Mouse (Mus musculus) neural tube, embryonic 15.5 days (tissue): ENCODE data around the gene Pin4. TPM values are rescaled to one million over a fixed set of nuclear protein-coding genes. Genes with fewer than 3 reads are reported as not detected.
A peak's percentile ranks its signal among the peaks of the same experiment; 100 is the strongest.
"Not testable (repeated sequence)": the region's sequence is repeated elsewhere in the genome, so short reads cannot be mapped to it uniquely, and the experiment has no call there.

ENCODE experiments used
- ATAC-seq: fragments of 200-750 bp; cut with Nextera tagmentation; 2 replicates; pipeline ENCODE4 v1.8.0; 2017; ENCODE audit warnings: mild to moderate bottlenecking, moderate TSS enrichment, moderate library complexity; ENCODE audit not compliant: low FRiP score
- H3K27ac ChIP-seq: fragments of 300-500 bp; sonication (generic); replicated peaks from 2 replicates; pipeline ENCODE4 v1.5.1; 2015; ENCODE audit warnings: mild to moderate bottlenecking, inconsistent platforms
- H3K27me3 ChIP-seq: fragments of 300-500 bp; sonication (generic); replicated peaks from 2 replicates; pipeline ENCODE4 v1.6.1; 2015; ENCODE audit warnings: inconsistent platforms
- H3K36me3 ChIP-seq: fragments of 300-500 bp; sonication (generic); 2 replicates; pipeline ENCODE4 v1.6.1; 2015; ENCODE audit warnings: inconsistent platforms
- H3K4me1 ChIP-seq: fragments of 300-500 bp; sonication (generic); 2 replicates; pipeline ENCODE4 v1.6.1; 2015; ENCODE audit warnings: inconsistent platforms
- H3K4me2 ChIP-seq: fragments of 300-500 bp; sonication (generic); 2 replicates; pipeline ENCODE4 v1.6.1; 2015; ENCODE audit warnings: inconsistent platforms, mild to moderate bottlenecking, moderate library complexity
- H3K4me3 ChIP-seq: fragments of 300-500 bp; sonication (generic); replicated peaks from 2 replicates; pipeline ENCODE4 v1.5.1; 2015; ENCODE audit warnings: mild to moderate bottlenecking, inconsistent platforms
- H3K9ac ChIP-seq: fragments of 300-500 bp; sonication (generic); replicated peaks from 2 replicates; pipeline ENCODE4 v1.6.1; 2015; ENCODE audit warnings: mild to moderate bottlenecking, inconsistent platforms
- H3K9me3 ChIP-seq: fragments of 300-500 bp; sonication (generic); replicated peaks from 2 replicates; pipeline ENCODE4 v1.6.1; 2016; ENCODE audit warnings: inconsistent platforms
- WGBS: fragments of 180-500 bp; shearing (Covaris S2); methylation state at CpG from one replicate; pipeline ENCODE4 v1.1.7; 2015; ENCODE audit warnings: mixed read lengths; 5-methylcytosine and 5-hydroxymethylcytosine counted together
- polyA plus RNA-seq: library from polyadenylated mRNA; unstranded; fragments of >200 nt; fragmentation: Nextera tagmentation; extraction: Ambion mirVana; gene quantifications from 2 replicates; pipeline ENCODE4 v1.2.1, GENCODE M21; 2015

Pin4 gene
- polyA plus RNA-seq, 1 experiment from 2014 or later, result 69.9 TPM

DNA sequence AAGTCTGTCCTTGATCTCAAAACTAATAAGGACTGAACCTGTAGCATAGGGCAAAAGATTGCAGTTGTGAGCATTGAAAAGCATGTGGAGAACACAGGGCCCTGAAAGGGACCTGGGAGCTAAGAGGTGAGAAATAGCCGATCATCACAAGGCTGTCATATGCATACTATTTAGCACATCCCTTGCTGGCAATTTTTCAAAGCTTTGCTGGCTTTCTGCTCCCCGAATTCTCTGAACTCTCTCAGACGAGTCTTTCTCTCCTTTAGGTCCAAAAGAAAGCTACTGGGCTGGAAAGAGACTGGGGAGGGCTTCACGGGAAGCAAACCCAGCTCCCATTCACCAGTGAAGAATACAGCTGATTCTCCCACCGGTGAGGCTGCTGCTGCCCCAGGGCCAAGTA, 36.9 kb upstream of the Pin4 start:
- Histone ChIP-seq H3K9me3 (no peaks in the 10 kb centered on the region), H3K27ac (peak overlapping the region; percentile 77), H3K9ac (no peak overlapping the region), H3K27me3 (0 out of 2 replicates have a peak, but pooled peaks cover 3% of the 10 kb centered on the region), H3K4me3 (no peak overlapping the region), H3K36me3 (no peaks in the 10 kb centered on the region), H3K4me1 (peaks cover 12% of the 10 kb centered on the region), H3K4me2 (no peak overlapping the region)
- 18% methylated on average over 5 of the region's 5 CpGs for WGBS
- 0 out of 2 replicates have a peak, but pooled peaks have one; percentile 4 for ATAC-seq

DNA sequence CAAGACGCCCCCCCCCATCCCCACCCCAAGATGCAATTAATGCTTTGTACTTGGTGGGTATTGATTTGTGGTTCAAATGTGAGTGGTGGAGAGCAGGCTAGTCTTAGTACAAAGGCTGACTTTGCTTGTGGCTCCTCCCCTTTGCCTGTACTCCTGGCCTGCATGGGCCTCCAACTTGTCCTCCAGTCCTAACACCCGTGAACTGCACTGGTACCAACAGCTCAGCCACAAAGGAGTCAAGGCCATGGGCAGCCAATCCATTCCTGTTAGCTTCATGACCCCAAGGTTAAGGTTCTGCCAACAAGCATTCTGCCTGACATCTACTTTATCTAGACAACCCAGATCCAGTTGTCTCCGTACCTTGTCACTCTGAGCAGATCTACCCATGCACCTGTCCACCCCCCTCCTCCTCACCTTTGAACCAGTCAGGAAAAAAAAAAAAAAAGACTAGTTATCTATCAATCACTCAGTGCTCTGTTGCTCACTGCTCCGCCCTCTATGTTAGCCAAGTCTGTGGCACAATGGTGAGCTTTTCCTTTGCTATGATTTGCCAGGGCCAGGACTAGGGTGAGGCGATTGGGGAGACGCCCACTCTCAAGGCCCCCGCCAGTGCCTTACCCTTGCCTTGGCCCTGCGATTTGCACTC, 33.3 kb upstream of the Pin4 start:
- Histone ChIP-seq H3K27me3 (0 out of 2 replicates have a peak, but pooled peaks cover 8% of the 10 kb centered on the region), H3K27ac (no peak overlapping the region), H3K4me3 (no peak overlapping the region), H3K4me1 (peaks cover 10% of the 10 kb centered on the region), H3K9ac (no peak overlapping the region), H3K4me2 (no peak overlapping the region), H3K36me3 (no peaks in the 10 kb centered on the region), H3K9me3 (no peaks in the 10 kb centered on the region)
- ATAC-seq, result no peak
- WGBS, result 87% methylated on average over 8 of the region's 8 CpGs

DNA sequence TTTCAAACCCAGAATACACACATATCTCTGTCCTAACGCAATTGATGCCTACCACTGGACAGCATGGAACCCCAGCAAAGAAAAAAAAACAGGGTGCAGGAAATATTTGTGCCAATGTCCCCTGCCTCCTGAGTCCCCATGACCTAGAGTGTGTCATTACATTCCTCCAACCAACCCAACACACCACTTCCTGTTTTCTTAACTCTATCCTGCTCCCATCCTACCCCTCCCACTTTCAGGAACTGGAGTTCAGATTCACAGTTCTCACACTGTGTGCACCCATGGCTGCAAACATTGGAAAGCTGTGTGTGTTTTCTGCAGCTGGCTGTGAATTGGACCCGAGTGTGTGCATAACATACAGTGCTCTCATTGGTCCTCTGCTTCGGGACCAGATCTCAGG, 28.6 kb upstream of the Pin4 start:
- Histone ChIP-seq H3K9ac (no peak overlapping the region), H3K4me2 (no peak overlapping the region), H3K4me1 (no peaks in the 10 kb centered on the region), H3K27ac (no peak overlapping the region), H3K27me3 (peaks cover 13% of the 10 kb centered on the region; the same call in 1 of the 2 replicates), H3K36me3 (no peaks in the 10 kb centered on the region), H3K4me3 (no peak overlapping the region), H3K9me3 (no peaks in the 10 kb centered on the region)
- 86% methylated on average over 3 of the region's 3 CpGs for WGBS
- no peak for ATAC-seq

DNA sequence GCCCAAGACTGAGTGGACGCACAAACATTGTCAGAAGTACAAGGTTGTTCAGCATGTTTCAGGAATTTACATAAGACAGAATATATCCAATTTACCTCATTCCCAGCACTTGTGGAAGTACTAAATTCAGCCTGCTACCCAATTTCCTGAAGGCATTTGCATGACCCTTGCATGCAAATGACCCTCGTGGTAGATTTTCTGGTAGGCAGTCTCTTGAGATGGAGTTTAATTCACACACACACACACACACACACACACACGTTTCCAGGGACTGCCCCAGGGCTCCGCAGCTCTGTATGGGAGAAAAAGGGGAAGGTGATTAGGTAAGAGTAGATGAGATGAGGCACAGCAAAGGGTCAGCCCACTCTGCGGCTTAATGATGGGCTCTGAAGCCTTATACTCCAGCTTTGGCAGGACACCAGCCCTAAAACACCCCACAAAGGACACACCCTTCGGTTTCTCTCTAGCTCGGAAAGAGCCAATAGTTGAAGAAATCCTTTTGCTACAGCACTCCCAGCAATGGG, 24.8 kb upstream of the Pin4 start:
- Histone ChIP-seq H3K9me3 (no peaks in the 10 kb centered on the region), H3K27me3 (peaks cover 15% of the 10 kb centered on the region; the same call in 1 of the 2 replicates), H3K4me3 (no peak overlapping the region), H3K4me1 (no peaks in the 10 kb centered on the region), H3K9ac (no peak overlapping the region), H3K4me2 (no peak overlapping the region), H3K36me3 (no peaks in the 10 kb centered on the region), H3K27ac (no peak overlapping the region)
- 74% methylated on average over 7 of the region's 7 CpGs for WGBS
- no peak for ATAC-seq

DNA sequence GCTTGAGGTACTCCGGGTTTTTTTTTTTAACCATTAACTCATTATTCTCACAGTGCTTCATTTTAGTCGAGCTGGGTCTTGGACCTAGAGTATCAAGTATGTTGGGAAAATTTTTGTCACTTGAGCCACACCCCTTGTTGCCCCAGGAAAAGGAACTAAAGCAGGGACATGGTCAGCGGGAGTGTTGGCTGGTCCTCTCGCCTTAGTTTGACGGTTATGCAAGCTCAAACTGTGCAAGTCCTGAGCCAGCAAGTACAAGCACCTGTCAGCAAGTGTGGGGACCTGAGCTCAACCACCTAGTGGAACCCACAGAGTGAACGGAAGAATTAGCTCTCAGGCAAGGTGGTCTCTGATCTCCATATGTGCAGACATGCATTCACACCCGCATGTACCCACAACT, 17.4 kb upstream of the Pin4 start:
- H3K4me1 ChIP-seq, result no peaks in the 10 kb centered on the region
- no peak overlapping the region for H3K4me2 ChIP-seq
- no peak overlapping the region for H3K4me3 ChIP-seq
- ATAC-seq, result no peak
- H3K9ac ChIP-seq, result no peak overlapping the region
- WGBS, result 71% methylated on average over 7 of the region's 7 CpGs
- H3K27me3 ChIP-seq, result 0 out of 2 replicates have a peak, but pooled peaks cover 8% of the 10 kb centered on the region
- H3K27ac ChIP-seq, result no peak overlapping the region
- no peaks in the 10 kb centered on the region for H3K36me3 ChIP-seq
- H3K9me3 ChIP-seq, result no peaks in the 10 kb centered on the region

DNA sequence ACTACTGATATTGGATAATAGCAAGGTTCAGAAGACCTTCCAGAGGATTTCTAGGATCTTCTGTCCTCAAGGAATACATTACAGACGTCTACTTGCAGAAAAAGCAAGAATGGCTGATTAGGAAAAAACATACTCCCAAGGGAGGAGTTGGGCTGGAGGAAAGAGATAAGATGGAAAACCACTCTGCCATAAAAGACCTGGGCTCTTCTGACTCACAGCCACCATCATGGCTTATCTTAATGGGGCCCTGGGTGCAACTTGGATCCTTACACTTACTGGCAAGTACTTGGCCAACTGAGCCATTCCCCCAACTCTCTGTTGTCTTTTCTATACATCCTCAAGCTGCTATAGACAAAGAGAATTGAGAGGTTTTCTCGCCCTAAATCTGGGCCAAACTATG, 15.4 kb upstream of the Pin4 start:
- not testable (repeated sequence) for ATAC-seq, H3K27ac ChIP-seq, H3K9me3 ChIP-seq, H3K4me3 ChIP-seq, H3K4me2 ChIP-seq, H3K9ac ChIP-seq, H3K4me1 ChIP-seq, H3K36me3 ChIP-seq
- 56% methylated on average over 2 of the region's 2 CpGs for whole genome bisulfite sequencing
- H3K27me3 ChIP-seq, result 0 out of 2 replicates have a peak, but pooled peaks cover 10% of the 10 kb centered on the region

DNA sequence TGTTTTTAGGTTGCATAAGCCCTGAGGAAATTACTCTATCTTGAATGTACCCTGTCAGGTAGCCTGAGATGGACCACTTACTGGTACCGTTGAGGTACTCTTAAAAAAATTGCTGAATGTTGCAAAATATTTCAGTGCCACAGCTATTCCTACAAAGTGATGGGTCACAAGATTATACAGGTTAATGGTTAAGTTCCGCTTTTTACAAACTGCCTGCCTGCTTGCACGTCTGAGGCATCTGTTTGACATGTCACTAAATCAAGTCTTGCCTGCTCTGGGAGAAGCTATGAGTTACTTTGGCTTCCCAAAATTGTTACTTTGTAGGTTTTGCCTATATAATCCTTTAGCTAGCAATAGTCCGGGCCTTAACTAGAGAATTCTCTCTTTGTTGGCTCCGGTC, 9.9 kb upstream of the Pin4 start:
- not testable (repeated sequence) for H3K4me2 ChIP-seq, ATAC-seq, H3K27ac ChIP-seq, H3K9ac ChIP-seq, H3K36me3 ChIP-seq, H3K4me1 ChIP-seq, H3K4me3 ChIP-seq, H3K9me3 ChIP-seq
- 78% methylated on average over 5 of the region's 5 CpGs for WGBS
- peaks cover 12% of the 10 kb centered on the region; the same call in 1 of the 2 replicates for H3K27me3 ChIP-seq

DNA sequence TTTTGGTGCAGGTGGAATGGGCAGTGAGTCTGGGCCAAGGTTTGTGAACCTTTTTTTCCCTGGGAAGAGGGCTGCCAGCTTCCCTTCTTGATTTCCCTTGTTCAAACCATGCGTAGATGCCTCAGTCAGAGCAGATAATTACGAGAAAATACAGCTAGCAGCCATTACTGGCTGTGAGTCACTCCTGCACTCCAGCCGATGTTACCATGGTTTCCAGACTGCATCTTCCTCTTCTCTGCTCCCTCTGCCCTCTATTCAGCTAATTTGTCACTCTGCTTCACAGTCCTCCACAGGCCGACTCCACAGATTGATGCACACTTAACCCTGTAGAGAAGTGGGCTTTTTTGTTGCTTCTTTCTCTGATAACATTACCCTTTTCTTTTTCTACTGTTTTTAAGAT, 3.6 kb upstream of the Pin4 start:
- Histone ChIP-seq H3K4me3 (no peak overlapping the region), H3K9me3 (no peaks in the 10 kb centered on the region), H3K4me2 (no peak overlapping the region), H3K4me1 (peaks cover 5% of the 10 kb centered on the region; the same call in 1 of the 2 replicates), H3K27me3 (peaks cover 4% of the 10 kb centered on the region; the same call in 1 of the 2 replicates), H3K27ac (peak overlapping the region; percentile 67), H3K36me3 (no peaks in the 10 kb centered on the region), H3K9ac (no peak overlapping the region)
- no peak for ATAC-seq
- 28% methylated on average over 4 of the region's 4 CpGs for WGBS

DNA sequence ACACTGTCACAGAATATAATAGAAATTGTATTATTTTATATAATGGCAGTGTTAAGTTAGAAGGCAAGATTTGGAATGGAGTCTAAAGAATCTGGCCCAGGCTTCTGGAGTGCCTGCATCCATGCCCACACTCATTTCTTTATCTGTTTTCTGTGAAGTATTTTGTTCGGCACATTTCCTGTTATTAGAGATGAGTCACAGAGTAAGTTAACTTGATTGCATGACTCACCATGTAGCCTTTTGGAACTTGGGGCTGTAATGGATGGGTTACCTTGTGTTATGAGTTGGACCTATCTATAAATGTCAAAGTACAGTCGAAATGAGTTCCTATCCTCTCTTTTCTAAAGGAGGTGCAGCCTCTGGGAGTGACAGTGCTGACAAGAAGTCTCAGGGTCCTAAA, 2.1 kb downstream of the Pin4 start:
- Histone ChIP-seq H3K9me3 (no peaks in the 10 kb centered on the region), H3K4me3 (no peak overlapping the region), H3K4me2 (no peak overlapping the region), H3K27ac (no peak overlapping the region), H3K27me3 (no peaks in the 10 kb centered on the region), H3K9ac (no peak overlapping the region), H3K4me1 (peaks cover 5% of the 10 kb centered on the region; the same call in 1 of the 2 replicates), H3K36me3 (peaks cover 6% of the 10 kb centered on the region; the same call in 1 of the 2 replicates)
- ATAC-seq, result no peak
- WGBS, result 88% methylated on average over 2 of the region's 2 CpGs

DNA sequence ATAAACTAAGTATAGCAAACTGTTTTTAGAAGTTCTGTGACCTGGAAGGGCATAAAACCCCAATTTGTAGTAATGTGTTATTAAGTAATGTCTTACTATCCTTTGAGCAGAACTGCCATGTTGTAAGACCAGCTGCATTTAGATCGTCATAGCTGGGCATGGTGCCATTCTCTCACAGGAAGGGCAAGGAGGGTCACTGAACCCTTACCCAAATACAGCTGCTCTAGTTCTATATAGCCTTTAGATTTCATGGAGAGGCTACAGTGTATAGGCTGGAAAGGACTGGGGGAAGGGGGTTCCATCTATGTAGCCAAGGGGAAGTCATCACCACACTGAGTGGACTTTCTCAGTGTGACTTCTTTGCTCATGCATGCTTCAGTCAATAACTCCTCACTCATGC, 21.9 kb downstream of the Pin4 start:
- WGBS, result 93% methylated on average over 1 of the region's 1 CpGs
- H3K27me3 ChIP-seq, result no peaks in the 10 kb centered on the region

DNA sequence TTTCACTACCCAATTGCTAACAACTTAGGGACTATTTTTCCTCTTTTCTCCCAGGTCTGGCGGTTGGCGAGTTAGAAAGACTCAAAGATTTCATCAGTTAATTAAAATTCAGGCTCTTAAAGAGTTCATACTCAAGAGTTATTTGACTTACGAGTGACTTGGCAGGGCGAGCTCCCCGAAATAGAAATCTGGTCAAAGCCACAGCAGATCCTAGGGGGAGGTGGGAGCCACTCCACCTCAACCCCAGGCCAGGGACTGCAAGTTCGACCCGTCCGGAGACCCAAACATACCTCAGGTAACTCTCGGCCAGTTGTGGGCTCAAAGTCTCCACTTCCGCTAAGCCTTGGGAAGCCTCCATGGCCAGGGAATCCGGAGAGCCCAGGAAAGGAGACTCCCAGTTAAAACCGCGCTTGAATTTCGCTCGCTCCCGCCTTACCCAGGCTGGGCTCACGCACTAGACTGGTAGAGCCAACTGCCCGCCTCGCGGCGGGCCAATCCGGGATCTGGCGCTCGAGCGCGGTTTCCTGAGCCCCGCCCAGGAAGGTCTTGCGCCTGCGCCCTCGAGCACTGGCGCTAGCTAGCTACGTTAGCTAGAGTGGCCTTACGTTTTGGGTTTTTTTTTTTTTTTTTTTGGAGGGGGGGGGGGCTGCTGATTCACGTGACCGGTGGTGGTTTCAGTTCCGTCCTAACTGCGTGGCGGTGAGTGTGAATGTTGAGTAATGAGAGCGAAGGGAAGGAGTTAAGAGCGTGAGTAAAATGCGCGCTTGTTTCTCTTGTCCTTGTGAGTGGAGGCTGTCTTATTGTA, 37.6 kb downstream of the Pin4 start, which contains the start of gene Ercc6l:
Ercc6l (minus strand) TSS at position 474 of the 805 bp plus-strand sequence.
- H3K27ac ChIP-seq, result peak within 1 kb of the TSS; percentile 76
- no peaks in the 10 kb centered on the region for H3K9me3 ChIP-seq
- H3K9ac ChIP-seq, result peak within 1 kb of the TSS; percentile 34; the same call in 1 of the 2 replicates
- WGBS, result 13% methylated on average over 42 of the region's 42 CpGs
- no peaks in the 10 kb centered on the region for H3K36me3 ChIP-seq
- peak within 1 kb of the TSS; percentile 65 for H3K4me2 ChIP-seq
- no peaks in the 10 kb centered on the region for H3K27me3 ChIP-seq
- no peaks in the 10 kb centered on the region for H3K4me1 ChIP-seq
- H3K4me3 ChIP-seq, result peak within 1 kb of the TSS; percentile 44
- ATAC-seq, result peak; percentile 99

More for the DNA sequence above, 21.9 kb downstream of the Pin4 start:
- H3K9me3 ChIP-seq, result no peaks in the 10 kb centered on the region
- no peak overlapping the region for H3K9ac ChIP-seq
- no peak overlapping the region for H3K27ac ChIP-seq
- no peaks in the 10 kb centered on the region for H3K36me3 ChIP-seq
- no peak for ATAC-seq
- no peak overlapping the region for H3K4me3 ChIP-seq
- H3K4me1 ChIP-seq, result no peaks in the 10 kb centered on the region
- no peak overlapping the region for H3K4me2 ChIP-seq
